Mouse (Mus musculus) heart, embryonic 11.5 days (tissue): ENCODE data around the gene Olfr781. TPM values are rescaled to one million over a fixed set of nuclear protein-coding genes. Genes with fewer than 3 reads are reported as not detected.
"Not testable (repeated sequence)": the region's sequence is repeated elsewhere in the genome, so short reads cannot be mapped to it uniquely, and the experiment has no call there.

ENCODE experiments used
- ATAC-seq: fragments of 200-750 bp; cut with Nextera tagmentation; replicated peaks from 2 replicates; pipeline ENCODE4 v1.8.0; 2017; ENCODE audit warnings: moderate library complexity; ENCODE audit not compliant: insufficient number of reproducible peaks, low FRiP score, low TSS enrichment
- H3K27ac ChIP-seq: fragments of 300-500 bp; sonication (generic); 2 replicates; pipeline ENCODE4 v1.5.1; 2014; ENCODE audit warnings: mild to moderate bottlenecking, low read depth, low read length
- H3K27me3 ChIP-seq: fragments of 300-500 bp; sonication (generic); 2 replicates; pipeline ENCODE4 v1.6.1; 2014; ENCODE audit warnings: mild to moderate bottlenecking, low read length, mixed read lengths; ENCODE audit not compliant: control insufficient read depth, insufficient read depth
- H3K36me3 ChIP-seq: fragments of 300-500 bp; sonication (generic); 2 replicates; pipeline ENCODE4 v1.6.1; 2014; ENCODE audit warnings: mild to moderate bottlenecking, low read length, moderate library complexity, mixed read lengths; ENCODE audit not compliant: control insufficient read depth, insufficient read depth
- H3K4me1 ChIP-seq: fragments of 300-500 bp; sonication (generic); 2 replicates; pipeline ENCODE4 v1.6.1; 2014; ENCODE audit warnings: low read length; ENCODE audit not compliant: control insufficient read depth, insufficient read depth
- H3K4me2 ChIP-seq: fragments of 300-500 bp; sonication (generic); 2 replicates; pipeline ENCODE4 v1.6.1; 2014; ENCODE audit warnings: mild to moderate bottlenecking, moderate library complexity
- H3K4me3 ChIP-seq: fragments of 300-500 bp; sonication (generic); 2 replicates; pipeline ENCODE4 v1.5.1; 2014; ENCODE audit warnings: low read depth, low read length
- H3K9ac ChIP-seq: fragments of 300-500 bp; sonication (generic); 2 replicates; pipeline ENCODE4 v1.6.1; 2014; ENCODE audit warnings: mild to moderate bottlenecking, low read depth, low read length, moderate library complexity
- H3K9me3 ChIP-seq: fragments of 300-500 bp; sonication (generic); replicated peaks from 2 replicates; pipeline ENCODE4 v1.6.1; 2016; ENCODE audit warnings: low read length; ENCODE audit not compliant: control insufficient read depth
- WGBS: fragments of 180-500 bp; shearing (Covaris S2); extraction: QIAGEN DNeasy Blood & Tissue Kit; methylation state at CpG from one replicate; pipeline ENCODE4 v1.1.7; 2014; ENCODE audit not compliant: insufficient replicate concordance; 5-methylcytosine and 5-hydroxymethylcytosine counted together
- polyA plus RNA-seq: library from polyadenylated mRNA; unstranded; fragments of >200 nt; fragmentation: Nextera tagmentation; extraction: Ambion mirVana; gene quantifications from 2 replicates; pipeline ENCODE4 v1.2.1, GENCODE M21; 2014

Olfr781 gene
- not detected in 2 replicates for polyA plus RNA-seq

- Histone ChIP-seq H3K9ac (no peak within 1 kb of the TSS), H3K9me3 (no peaks in the 10 kb centered on the region), H3K27ac (no peak within 1 kb of the TSS), H3K4me1 (no peaks in the 10 kb centered on the region), H3K4me3 (no peak within 1 kb of the TSS), H3K4me2 (no peak within 1 kb of the TSS), H3K27me3 (no peaks in the 10 kb centered on the region), H3K36me3 (no peaks in the 10 kb centered on the region)
- ATAC-seq = no peak
Observed at GRCm38 (mm10) chr10:129328554-129328953, at the start of gene Olfr781. TSS of gene Olfr781 (plus strand) at chr10:129328854.

- not testable (repeated sequence) for H3K27me3 ChIP-seq, H3K4me1 ChIP-seq, H3K9me3 ChIP-seq, H3K27ac ChIP-seq, H3K36me3 ChIP-seq, H3K9ac ChIP-seq, ATAC-seq, H3K4me3 ChIP-seq, H3K4me2 ChIP-seq
- 46% methylated on average over 1 of the region's 1 CpGs for WGBS
Observed at GRCm38 (mm10) chr10:129312973-129313372, 15.7 kb upstream of the Olfr781 start.

GRCm38 (mm10) chr10:129313521-129313920 is 15.1 kb upstream of the Olfr781 start:
- H3K27me3 ChIP-seq, H3K4me1 ChIP-seq, H3K4me2 ChIP-seq, H3K4me3 ChIP-seq, H3K9me3 ChIP-seq, H3K27ac ChIP-seq, H3K9ac ChIP-seq, H3K36me3 ChIP-seq, ATAC-seq: not testable (repeated sequence)
- no CpG with 5 or more reads among the region's 1 CpGs for WGBS

DNA sequence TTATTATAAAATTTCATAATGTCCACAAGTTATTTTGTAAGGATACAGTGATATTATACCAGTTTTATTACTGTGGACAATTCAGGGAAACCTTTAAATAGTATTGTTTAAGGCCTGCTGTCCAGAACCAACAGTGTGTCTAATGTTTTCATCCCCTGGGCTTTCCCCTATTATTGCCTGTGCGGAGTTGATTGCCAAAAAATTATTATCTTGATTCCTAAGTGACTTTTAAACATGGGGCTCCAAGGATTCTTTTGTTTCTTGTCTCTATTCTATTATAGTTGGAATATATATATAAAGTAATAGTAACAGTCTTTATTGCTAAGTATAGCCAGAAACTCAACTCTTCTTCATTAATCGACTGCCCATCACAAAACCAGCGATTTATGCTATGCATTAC is 10.8 kb upstream of the Olfr781 start, which contains the start of gene Olfr780:
Olfr780 (plus strand) TSS at position 301 of the 400 bp plus-strand sequence.
- Histone ChIP-seq H3K9me3 (no peaks in the 10 kb centered on the region), H3K27ac (no peak within 1 kb of the TSS), H3K36me3 (no peaks in the 10 kb centered on the region), H3K4me2 (no peak within 1 kb of the TSS), H3K4me1 (no peaks in the 10 kb centered on the region), H3K4me3 (no peak within 1 kb of the TSS), H3K27me3 (no peaks in the 10 kb centered on the region), H3K9ac (no peak within 1 kb of the TSS)
- ATAC-seq = no peak
- WGBS = 80% methylated on average over 3 of the region's 3 CpGs

DNA sequence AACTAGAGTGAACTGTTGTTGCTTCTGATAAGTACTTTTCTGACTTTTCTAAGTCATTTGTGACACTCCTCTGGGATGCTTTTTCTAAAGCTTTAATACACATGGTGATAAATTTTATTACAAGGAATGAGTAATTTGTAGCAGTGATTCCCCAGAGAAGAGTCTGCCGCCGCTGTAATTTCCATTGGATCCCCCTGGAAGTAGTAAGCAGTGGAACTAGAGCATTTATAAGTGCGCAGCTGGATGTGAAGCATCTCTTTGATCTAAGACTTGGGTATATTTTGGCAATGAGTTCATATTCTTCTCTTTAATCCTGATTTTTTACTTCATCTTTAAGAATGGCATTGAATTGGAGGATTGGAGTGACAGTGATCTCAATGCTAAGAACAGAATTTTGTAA is 19.9 kb downstream of the Olfr781 start, which contains the start of gene Olfr782:
Olfr782 (plus strand) TSS at position 301 of the 400 bp plus-strand sequence.
- Histone ChIP-seq H3K4me1 (no peaks in the 10 kb centered on the region), H3K9me3 (peaks cover 2% of the 10 kb centered on the region; the same call in 1 of the 2 replicates), H3K27me3 (no peaks in the 10 kb centered on the region), H3K36me3 (no peaks in the 10 kb centered on the region), H3K4me2 (no peak within 1 kb of the TSS), H3K9ac (no peak within 1 kb of the TSS), H3K27ac (no peak within 1 kb of the TSS), H3K4me3 (no peak within 1 kb of the TSS)
- ATAC-seq = no peak
- WGBS = 86% methylated on average over 3 of the region's 3 CpGs

- H3K9ac ChIP-seq, H3K4me2 ChIP-seq, H3K27me3 ChIP-seq, H3K4me3 ChIP-seq, H3K36me3 ChIP-seq, H3K9me3 ChIP-seq, H3K27ac ChIP-seq, H3K4me1 ChIP-seq, ATAC-seq: not testable (repeated sequence)
- WGBS = 69% methylated on average over 2 of the region's 2 CpGs
Observed at GRCm38 (mm10) chr10:129352475-129352874, 23.8 kb downstream of the Olfr781 start.

DNA sequence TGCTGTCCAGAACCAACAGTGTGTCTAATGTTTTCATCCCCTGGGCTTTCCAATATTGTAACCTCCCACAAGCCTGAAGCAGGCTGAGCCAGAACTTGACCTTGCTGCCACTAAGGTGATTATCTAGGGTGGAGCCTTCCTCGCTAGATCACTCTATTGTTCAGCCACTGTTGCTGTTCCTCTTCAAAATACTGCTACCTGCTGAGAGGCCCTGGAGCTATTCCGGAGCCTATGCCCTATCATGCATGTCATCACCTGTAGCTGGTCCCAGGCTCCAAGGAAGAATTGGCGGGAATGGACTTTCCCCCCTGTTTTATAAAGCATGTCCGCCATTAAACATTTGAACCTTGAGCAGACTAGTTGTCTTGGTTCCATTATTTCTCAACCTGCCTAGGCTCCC is 27.8 kb downstream of the Olfr781 start:
- not testable (repeated sequence) for H3K27me3 ChIP-seq, ATAC-seq, H3K4me3 ChIP-seq, H3K36me3 ChIP-seq, H3K4me2 ChIP-seq, H3K27ac ChIP-seq, H3K9ac ChIP-seq, H3K4me1 ChIP-seq, H3K9me3 ChIP-seq
- 81% methylated on average over 4 of the region's 4 CpGs for WGBS

DNA sequence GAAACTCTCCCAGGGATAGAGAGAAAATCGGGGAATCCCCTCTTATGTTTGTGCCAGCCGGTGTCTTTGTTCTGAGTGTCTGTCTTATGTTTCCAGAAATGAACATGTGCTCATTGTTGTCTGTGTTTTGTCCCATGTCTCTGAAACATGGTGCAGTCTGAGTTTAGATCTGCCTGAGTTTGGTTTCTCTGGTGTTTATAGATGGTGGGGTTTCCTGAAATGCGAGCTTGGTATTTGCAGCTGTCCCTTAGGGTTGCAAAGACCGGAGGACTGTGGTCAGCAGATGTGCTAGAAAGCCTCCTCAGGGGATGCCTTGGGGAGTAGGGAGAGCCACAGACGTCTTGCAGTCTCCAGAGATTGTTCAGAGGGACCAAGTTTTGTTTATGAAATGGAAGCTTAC is 28.7 kb downstream of the Olfr781 start:
- no peak for ATAC-seq
- Histone ChIP-seq H3K9me3 (0 out of 2 replicates have a peak, but pooled peaks cover 3% of the 10 kb centered on the region), H3K27ac (no peak overlapping the region), H3K4me2 (no peak overlapping the region), H3K4me3 (no peak overlapping the region), H3K4me1 (no peaks in the 10 kb centered on the region), H3K27me3 (no peaks in the 10 kb centered on the region), H3K36me3 (no peaks in the 10 kb centered on the region), H3K9ac (no peak overlapping the region)
- WGBS = 68% methylated on average over 5 of the region's 5 CpGs

GRCm38 (mm10) chr10:129374051-129374450 is 45.4 kb downstream of the Olfr781 start:
- not testable (repeated sequence) for H3K4me2 ChIP-seq, H3K27ac ChIP-seq, H3K36me3 ChIP-seq, H3K9ac ChIP-seq, H3K9me3 ChIP-seq, H3K4me1 ChIP-seq, ATAC-seq, H3K27me3 ChIP-seq, H3K4me3 ChIP-seq
- 83% methylated on average over 5 of the region's 5 CpGs for WGBS
